Mouse (Mus musculus) thymus, adult 2 months (tissue): ENCODE measurements around the gene Serpina3b.

ENCODE experiments used
- CTCF ChIP-seq: fragments of 200-500 bp; IDR thresholded peaks from 2 replicates; pipeline ENCODE4 v1.5.1; 2012; ENCODE audit warnings: mild to moderate bottlenecking, control low read depth, low read length, moderate library complexity, borderline replicate concordance; ENCODE audit not compliant: control insufficient read depth, poor library complexity, insufficient read depth; ENCODE audit errors: extremely low read depth
- POLR2A ChIP-seq: fragments of 200-500 bp; IDR thresholded peaks from 2 replicates; pipeline ENCODE4 v1.6.1; 2012; ENCODE audit warnings: mild to moderate bottlenecking, low read length, control low read depth, moderate library complexity; ENCODE audit not compliant: control insufficient read depth, poor library complexity, insufficient read depth; ENCODE audit errors: extremely low read depth

DNA sequence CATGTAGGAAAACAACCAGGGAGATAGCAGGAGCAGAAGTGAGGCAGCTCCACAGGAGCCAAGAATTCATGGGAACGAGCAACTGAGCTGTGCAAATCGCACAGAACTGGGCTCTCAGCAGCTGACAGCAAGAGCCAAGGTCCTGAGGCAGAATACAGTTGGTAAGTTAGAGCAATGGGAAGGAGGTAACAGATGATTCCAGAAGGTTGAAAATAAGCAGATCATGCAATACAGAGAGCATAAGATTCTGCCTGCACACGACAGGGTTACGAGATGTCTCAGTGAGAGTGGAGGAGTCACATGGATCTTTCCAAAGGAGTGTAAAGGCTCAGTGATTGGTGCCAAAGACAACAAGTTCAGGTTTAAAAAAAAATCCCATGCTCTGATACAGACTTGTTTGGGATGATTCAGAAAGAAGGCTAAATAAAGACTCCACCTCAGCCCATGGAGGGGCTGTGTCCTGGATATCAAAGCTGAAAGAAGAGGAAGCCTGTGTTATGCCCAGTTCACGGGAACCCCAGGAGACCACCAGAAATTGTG lies 2.7 kb upstream of the Serpina3b start:
- TF ChIP-seq POLR2A (no peak), CTCF (no peak)
